Mouse (Mus musculus) left cerebral cortex, postnatal 36 days (tissue): Measurements from ENCODE around the gene Gm10272. TPM values are rescaled to one million over a fixed set of nuclear protein-coding genes. Genes with fewer than 3 reads are reported as not detected.
A peak's percentile ranks its signal among the peaks of the same experiment; 100 is the strongest.
"Not testable (repeated sequence)": the region's sequence is repeated elsewhere in the genome, so short reads cannot be mapped to it uniquely, and the experiment has no call there.

Experiments
- DNase-seq, 2 experiments: peaks; one replicate each; pipeline ENCODE4 v3.0.0; 2021 to 2022; ENCODE audit warnings: low spot score in 2 of 2, mixed read lengths in 1 of 2
- intact Hi-C: fragments of 180-260 bp; cut with DNase I; formaldehyde crosslinking; loops from one replicate; pipeline ENCODE4 v1.15.1; 2025
- total RNA-seq, 2 experiments: library from RNA; stranded (reverse); gene quantifications; 2 replicates each; pipeline ENCODE4 v1.2.3; 2021

Gene Gm10272
- total RNA-seq = not detected

- intact Hi-C loops = no loop called here
- no peak for DNase-seq
Measured at GRCm38 (mm10) chr10:77706326-77706725, at the start of gene Gm10272. Gene Gm10272, plus strand, starts transcription at chr10:77706626.

DNA sequence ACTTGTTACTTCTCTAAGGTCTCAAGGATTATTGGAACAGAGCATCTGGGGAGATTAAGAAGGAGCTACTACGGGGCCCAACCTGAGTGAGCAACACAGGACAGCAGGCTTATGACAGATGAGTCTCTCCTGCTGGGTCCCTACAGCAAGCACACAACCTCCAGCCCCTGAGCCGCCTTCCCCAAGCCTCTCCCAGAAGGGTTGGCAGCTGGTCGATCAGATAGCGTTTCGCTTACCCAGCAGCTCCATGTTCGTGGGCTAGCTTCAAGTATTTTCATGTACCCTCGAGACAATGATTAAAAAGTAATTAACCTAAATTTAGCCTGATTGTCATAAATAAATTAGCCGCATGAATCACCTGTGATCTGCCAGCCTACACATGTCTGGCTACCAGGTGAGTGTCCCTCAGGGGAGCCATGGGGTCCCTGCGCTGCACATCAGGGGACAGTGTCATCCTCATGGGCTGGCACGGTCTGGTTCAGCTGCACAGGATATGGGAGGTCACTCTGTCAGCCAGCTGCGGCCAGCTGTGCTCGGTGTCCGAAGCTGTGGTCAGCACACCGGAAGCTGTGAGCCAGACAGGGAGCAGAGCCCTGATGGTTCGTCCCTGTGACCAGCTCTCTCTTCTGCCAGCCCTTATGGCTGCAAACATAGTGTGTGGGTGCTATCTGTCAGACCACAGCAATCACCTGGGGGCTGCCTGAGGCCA lies 48.0 kb upstream of the Gm10272 start:
- intact Hi-C loops = no loop called here
- DNase-seq = no peak

- DNase-seq = no peak
- intact Hi-C loops = no loop called here
Measured at GRCm38 (mm10) chr10:77663949-77664665, 42.3 kb upstream of the Gm10272 start.

- intact Hi-C loops = no loop called here
- no peak for DNase-seq
Measured at GRCm38 (mm10) chr10:77666342-77666741, 40.1 kb upstream of the Gm10272 start.

GRCm38 (mm10) chr10:77667402-77667801 lies 39.0 kb upstream of the Gm10272 start:
- intact Hi-C loops = no loop called here
- peak in 1 of 2 experiments; percentile 56 for DNase-seq

DNA sequence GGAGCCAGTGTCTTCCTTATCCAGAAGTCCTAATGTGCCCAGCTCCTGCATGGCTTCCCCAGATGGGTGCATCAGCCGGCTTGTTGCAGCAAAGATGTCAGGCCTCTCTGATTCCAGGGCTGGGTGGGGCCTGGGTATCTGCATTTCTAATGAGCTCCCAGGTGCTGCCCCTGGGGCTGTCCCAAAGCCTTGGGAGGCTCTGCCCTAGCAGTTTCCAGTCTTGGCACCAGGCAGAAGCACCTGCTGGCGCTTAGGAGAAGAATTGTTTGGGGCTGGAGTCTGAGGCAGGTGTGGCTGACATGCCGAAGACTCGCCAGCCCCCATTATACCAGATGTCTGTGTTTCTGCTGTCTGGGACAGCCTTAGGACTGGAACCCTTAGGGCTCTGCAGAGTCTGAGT lies 35.7 kb upstream of the Gm10272 start:
- intact Hi-C loops = no loop called here
- no peak for DNase-seq

DNA sequence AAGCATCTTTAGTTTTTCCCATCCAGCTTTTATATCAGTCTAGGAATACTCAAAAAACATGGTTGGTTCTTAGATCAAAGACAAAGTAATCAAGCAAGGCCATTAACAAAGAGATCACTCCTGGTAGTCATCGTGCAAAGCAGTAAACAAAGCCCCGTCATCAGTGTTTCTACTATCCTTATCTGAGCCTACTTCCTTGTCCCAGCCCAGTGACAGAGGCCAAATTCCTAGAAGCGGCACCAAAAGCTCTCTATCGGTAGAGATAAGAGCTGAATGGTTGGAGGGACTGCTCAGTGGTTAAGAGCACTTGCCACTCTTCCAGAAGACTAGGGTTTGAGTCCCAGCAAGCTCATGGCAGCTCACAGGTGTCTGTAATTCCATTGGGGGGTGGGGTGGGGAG lies 34.9 kb upstream of the Gm10272 start:
- intact Hi-C loops = no loop called here
- no peak for DNase-seq

DNA sequence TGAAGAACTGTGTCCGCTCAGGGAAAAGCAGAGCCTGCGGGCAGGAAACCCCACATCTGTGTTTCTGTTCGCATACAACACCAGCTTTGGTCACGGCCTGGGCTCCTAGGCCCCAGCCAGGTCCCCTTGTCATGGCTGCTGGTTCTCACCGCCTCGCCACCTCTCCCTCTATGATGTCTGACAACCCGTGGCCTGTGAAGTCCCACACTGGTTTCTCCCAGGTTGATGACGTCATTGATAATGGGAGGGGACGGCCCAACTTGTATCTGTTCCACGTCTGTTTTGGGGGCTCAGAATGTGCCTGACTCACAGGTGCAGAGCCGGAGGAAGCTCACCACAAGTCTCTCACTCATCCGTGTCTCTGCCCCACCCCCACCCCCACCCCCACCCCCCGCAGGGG lies 32.7 kb upstream of the Gm10272 start:
- DNase-seq = no peak
- intact Hi-C loops = no loop called here

DNA sequence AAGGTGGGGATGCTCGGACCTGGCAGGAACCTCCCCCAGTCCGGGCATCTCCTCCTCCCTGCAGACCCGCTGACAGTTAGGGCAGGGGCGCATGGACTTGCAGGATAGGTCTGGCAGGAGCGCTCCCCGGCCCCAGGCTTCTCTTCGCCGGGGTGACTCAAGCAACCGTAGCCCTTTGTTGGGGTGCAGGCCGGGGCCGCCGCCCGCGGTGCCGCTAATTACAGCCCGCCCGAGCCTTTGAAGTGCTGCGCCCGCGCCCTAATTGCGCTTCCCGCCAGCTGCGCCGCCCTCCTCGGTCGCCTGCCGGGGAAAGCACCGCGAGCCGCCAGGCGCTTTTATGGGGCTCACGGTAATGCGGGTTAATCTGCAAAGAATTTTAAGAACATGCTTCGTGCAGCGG lies 28.9 kb upstream of the Gm10272 start:
- intact Hi-C loops = no loop called here
- no peak for DNase-seq

GRCm38 (mm10) chr10:77682994-77683393 lies 23.4 kb upstream of the Gm10272 start:
- intact Hi-C loops = no loop called here
- peak; percentile 17 to 26 for DNase-seq

GRCm38 (mm10) chr10:77684181-77684580 lies 22.2 kb upstream of the Gm10272 start:
- no peak for DNase-seq
- intact Hi-C loops = no loop called here

- intact Hi-C loops = no loop called here
- no peak for DNase-seq
Measured at GRCm38 (mm10) chr10:77685895-77686664, 20.3 kb upstream of the Gm10272 start, which contains the start of gene Tspear. Gene Tspear, plus strand, starts transcription at chr10:77686569.

DNA sequence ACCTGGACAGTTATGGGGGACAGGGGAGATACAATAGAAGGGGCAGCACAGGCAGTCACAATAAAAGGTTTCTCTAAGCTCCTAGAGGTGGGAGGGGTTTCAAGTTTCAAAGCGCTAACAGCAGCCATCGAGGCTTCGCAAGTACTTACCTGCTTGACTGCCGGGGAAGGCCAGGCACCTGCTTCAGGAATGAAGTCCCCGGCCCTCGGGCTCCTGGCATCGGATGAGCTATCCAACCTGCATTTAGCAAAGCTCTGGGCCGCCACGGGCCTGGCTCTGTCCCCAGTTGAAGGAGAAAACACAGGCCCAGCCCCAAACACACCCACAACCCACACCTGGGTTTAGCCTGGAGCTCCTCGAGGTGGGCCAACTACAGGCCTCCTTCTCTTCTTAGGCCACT lies 19.4 kb upstream of the Gm10272 start:
- intact Hi-C loops = no loop called here
- DNase-seq = no peak

GRCm38 (mm10) chr10:77690356-77690807 lies 16.0 kb upstream of the Gm10272 start, which contains the start of gene Gm19402:
Gene Gm19402, minus strand, starts transcription at chr10:77690757.
- DNase-seq, intact Hi-C loops: not testable (repeated sequence)

GRCm38 (mm10) chr10:77697133-77697532 lies 9.3 kb upstream of the Gm10272 start, which contains the start of gene Gm9508:
Gene Gm9508, minus strand, starts transcription at chr10:77697233.
- DNase-seq = no peak
- intact Hi-C loops = no loop called here

- DNase-seq = no peak
- intact Hi-C loops = no loop called here
Measured at GRCm38 (mm10) chr10:77709831-77710230, 3.4 kb downstream of the Gm10272 start.

GRCm38 (mm10) chr10:77711157-77711556 lies 4.7 kb downstream of the Gm10272 start, which contains the start of gene Gm10024:
Gene Gm10024, plus strand, starts transcription at chr10:77711457.
- intact Hi-C loops, DNase-seq: not testable (repeated sequence)

DNA sequence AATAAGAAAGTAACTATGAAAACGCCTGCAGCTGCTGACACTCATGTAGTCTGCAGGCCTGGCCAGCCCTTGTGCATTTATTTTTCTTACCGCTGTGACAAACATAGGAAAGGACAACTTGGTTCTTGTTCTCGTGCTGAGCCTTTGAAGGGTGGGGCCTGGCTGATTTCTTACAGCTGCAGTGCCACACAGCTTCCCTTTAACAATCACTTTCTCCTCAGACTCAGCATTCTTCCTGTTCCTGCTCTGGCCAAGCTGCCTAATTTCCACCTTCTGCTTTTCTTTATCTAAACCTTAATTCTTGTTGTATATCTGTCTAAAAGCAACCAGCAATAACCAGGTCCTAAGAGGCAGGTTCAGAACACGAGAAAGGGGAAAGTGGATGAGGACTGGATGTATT lies 7.3 kb downstream of the Gm10272 start:
- no peak for DNase-seq
- intact Hi-C loops = no loop called here

- intact Hi-C loops = no loop called here
- no peak for DNase-seq
Measured at GRCm38 (mm10) chr10:77715507-77715906, 9.1 kb downstream of the Gm10272 start, which contains the start of gene Gm10142. Gene Gm10142, plus strand, starts transcription at chr10:77715807.

DNA sequence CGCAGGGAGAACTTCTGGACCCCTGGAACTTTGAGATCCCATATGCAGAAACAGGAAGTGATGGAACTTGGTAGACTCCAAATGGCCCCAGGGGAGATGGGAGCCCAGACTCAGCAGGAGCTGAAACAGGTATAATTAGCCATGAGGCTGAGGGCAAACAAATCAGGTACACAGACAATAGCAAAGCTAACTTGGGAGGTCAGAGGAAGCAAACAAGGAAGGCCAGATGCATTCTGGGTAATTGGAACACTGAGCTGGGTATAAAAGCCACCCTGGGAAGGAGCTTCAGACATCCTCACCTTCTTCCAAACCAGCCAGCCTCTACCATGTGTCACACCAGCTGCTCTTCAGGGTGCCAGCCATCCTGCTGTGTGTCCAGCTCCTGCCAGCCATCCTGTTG lies 13.9 kb downstream of the Gm10272 start, which contains the start of gene Krtap12-1:
Gene Krtap12-1, plus strand, starts transcription at position 301 of the 400 bp plus-strand sequence.
- intact Hi-C loops, DNase-seq: not testable (repeated sequence)
